Mouse (Mus musculus): ENCODE results near the gene Plxdc2.
A peak's percentile ranks its signal among the peaks of the same experiment; 100 is the strongest.

Plxdc2 gene

GRCm38 (mm10) chr2:16571169-16571751 is 215.2 kb downstream of the Plxdc2 start:
- DNase-seq (ENCODE audit: low read depth, low spot score), result no peak

- DNase-seq (ENCODE audit: low read depth, low spot score), result no peak
These were observed 220.5 kb downstream of the Plxdc2 start for GRCm38 (mm10) chr2:16576566-16576965.

GRCm38 (mm10) chr2:16578153-16578552 is 222.0 kb downstream of the Plxdc2 start:
- DNase-seq (ENCODE audit: low read depth, low spot score), result no peak

- no peak for DNase-seq (ENCODE audit: low read depth, low spot score)
These were observed 232.4 kb downstream of the Plxdc2 start for GRCm38 (mm10) chr2:16588546-16588945.

GRCm38 (mm10) chr2:16595451-16595850 is 239.3 kb downstream of the Plxdc2 start:
- no peak for DNase-seq (ENCODE audit: low read depth, low spot score)

GRCm38 (mm10) chr2:16598231-16598630 is 242.1 kb downstream of the Plxdc2 start:
- DNase-seq (ENCODE audit: low read depth, low spot score), result no peak

- DNase-seq (ENCODE audit: low read depth, low spot score), result no peak
These were observed 248.2 kb downstream of the Plxdc2 start for GRCm38 (mm10) chr2:16604291-16604690.

- no peak for DNase-seq (ENCODE audit: low read depth, low spot score)
These were observed 251.9 kb downstream of the Plxdc2 start for GRCm38 (mm10) chr2:16607792-16608586.

- no peak for DNase-seq (ENCODE audit: low read depth, low spot score)
These were observed 286.0 kb downstream of the Plxdc2 start for GRCm38 (mm10) chr2:16642061-16642460.

- DNase-seq (ENCODE audit: low read depth, low spot score), result no peak
These were observed 295.6 kb downstream of the Plxdc2 start for GRCm38 (mm10) chr2:16651713-16652112.

GRCm38 (mm10) chr2:16664516-16664915 is 308.4 kb downstream of the Plxdc2 start:
- DNase-seq (ENCODE audit: low read depth, low spot score), result no peak

GRCm38 (mm10) chr2:16668391-16668790 is 312.3 kb downstream of the Plxdc2 start:
- DNase-seq (ENCODE audit: low read depth, low spot score), result no peak

GRCm38 (mm10) chr2:16682905-16683304 is 326.8 kb downstream of the Plxdc2 start:
- DNase-seq (ENCODE audit: low read depth, low spot score), result no peak

GRCm38 (mm10) chr2:16683739-16684138 is 327.6 kb downstream of the Plxdc2 start:
- no peak for DNase-seq (ENCODE audit: low read depth, low spot score)

- no peak for DNase-seq (ENCODE audit: low read depth, low spot score)
These were observed 328.4 kb downstream of the Plxdc2 start for GRCm38 (mm10) chr2:16684529-16684928.

GRCm38 (mm10) chr2:16696390-16696789 is 340.3 kb downstream of the Plxdc2 start:
- no peak for DNase-seq (ENCODE audit: low read depth, low spot score)

GRCm38 (mm10) chr2:16697181-16697580 is 341.1 kb downstream of the Plxdc2 start:
- DNase-seq (ENCODE audit: low read depth, low spot score), result no peak

GRCm38 (mm10) chr2:16706227-16706626 is 350.1 kb downstream of the Plxdc2 start:
- peak; percentile 55 for DNase-seq (ENCODE audit: low read depth, low spot score)

- no peak for DNase-seq (ENCODE audit: low read depth, low spot score)
These were observed 353.8 kb downstream of the Plxdc2 start for GRCm38 (mm10) chr2:16709885-16710284.

- no peak for DNase-seq (ENCODE audit: low read depth, low spot score)
These were observed 374.9 kb downstream of the Plxdc2 start for GRCm38 (mm10) chr2:16731033-16731432.

GRCm38 (mm10) chr2:16734381-16734780 is 378.3 kb downstream of the Plxdc2 start:
- DNase-seq (ENCODE audit: low read depth, low spot score), result no peak

- DNase-seq (ENCODE audit: low read depth, low spot score), result peak; percentile 68
These were observed 382.1 kb downstream of the Plxdc2 start for GRCm38 (mm10) chr2:16738241-16738640.

GRCm38 (mm10) chr2:16741813-16742212 is 385.7 kb downstream of the Plxdc2 start:
- no peak for DNase-seq (ENCODE audit: low read depth, low spot score)

Measured in A20 (cell line).